Mouse (Mus musculus) heart, postnatal 0 days (tissue): ENCODE data around the gene Fam185a. TPM values are rescaled to one million over a fixed set of nuclear protein-coding genes. Genes with fewer than 3 reads are reported as not detected.

Source experiments
- ATAC-seq: fragments of 200-750 bp; cut with Nextera tagmentation; 2 replicates; pipeline ENCODE4 v1.8.0; 2017; ENCODE audit warnings: low read depth, moderate number of reproducible peaks, moderate library complexity; ENCODE audit not compliant: insufficient read depth
- DNase-seq: peaks from one replicate; pipeline ENCODE4 v3.0.0-alpha.2; 2016; ENCODE audit warnings: low spot score
- H3K27ac ChIP-seq: fragments of 300-500 bp; sonication (generic); 2 replicates; pipeline ENCODE4 v1.5.1; 2014; ENCODE audit warnings: low read depth, mild to moderate bottlenecking
- H3K27me3 ChIP-seq: fragments of 300-500 bp; sonication (generic); 2 replicates; pipeline ENCODE4 v1.6.1; 2014; ENCODE audit warnings: low read length, mixed read lengths; ENCODE audit not compliant: control insufficient read depth, insufficient read depth
- H3K36me3 ChIP-seq: fragments of 300-500 bp; sonication (generic); replicated peaks from 2 replicates; pipeline ENCODE4 v1.6.1; 2014; ENCODE audit warnings: low read length, mixed read lengths; ENCODE audit not compliant: control insufficient read depth, insufficient read depth
- H3K4me1 ChIP-seq: fragments of 300-500 bp; sonication (generic); 2 replicates; pipeline ENCODE4 v1.6.1; 2014; ENCODE audit warnings: antibody characterized with exemption; ENCODE audit not compliant: control insufficient read depth, insufficient read depth
- H3K4me2 ChIP-seq: fragments of 300-500 bp; sonication (generic); 2 replicates; pipeline ENCODE4 v1.6.1; 2014; ENCODE audit warnings: low read depth, mild to moderate bottlenecking, low read length, moderate library complexity
- H3K4me3 ChIP-seq: fragments of 300-500 bp; sonication (generic); 2 replicates; pipeline ENCODE4 v1.5.1; 2014; ENCODE audit warnings: low read depth, low read length
- H3K9ac ChIP-seq: fragments of 300-500 bp; sonication (generic); replicated peaks from 2 replicates; pipeline ENCODE4 v1.6.1; 2014; ENCODE audit warnings: low read depth, low read length, mixed read lengths
- H3K9me3 ChIP-seq: fragments of 300-500 bp; sonication (generic); replicated peaks from 2 replicates; pipeline ENCODE4 v1.6.1; 2016; ENCODE audit warnings: low read length; ENCODE audit not compliant: control insufficient read depth
- CTCF ChIP-seq: IDR thresholded peaks from 2 replicates; pipeline ENCODE4 v1.5.1; 2016; ENCODE audit warnings: antibody characterized with exemption, control low read depth, low read depth
- EP300 ChIP-seq: IDR thresholded peaks from 2 replicates; pipeline ENCODE4 v1.6.1; 2016; ENCODE audit warnings: antibody characterized with exemption, low read depth
- WGBS: fragments of 180-500 bp; shearing (Covaris S2); extraction: QIAGEN DNeasy Blood & Tissue Kit; methylation state at CpG from one replicate; pipeline ENCODE4 v1.1.7; 2014; 5-methylcytosine and 5-hydroxymethylcytosine counted together
- polyA plus RNA-seq: library from polyadenylated mRNA; unstranded; fragments of >200 nt; fragmentation: Nextera tagmentation; extraction: Ambion mirVana; gene quantifications from 2 replicates; pipeline ENCODE4 v1.2.1, GENCODE M21; 2015
- total RNA-seq: library from RNA; depleted of rRNA; stranded (reverse); fragments of >200 nt; gene quantifications from 2 replicates; pipeline ENCODE4 v1.2.3, GENCODE M21; 2014; ENCODE audit warnings: low replicate concordance

Gene Fam185a
- total and polyA plus RNA-seq, 2 experiments from 2014 or later, result 6.9 to 23.4 TPM

GRCm38 (mm10) chr5:21494781-21495180, 70.0 kb downstream of the Fam185a start:
- DNase-seq, result no peak
- WGBS, result 48% methylated on average over 3 of the region's 3 CpGs
- no peak for ATAC-seq
- Histone ChIP-seq H3K36me3 (no peaks in the 10 kb centered on the region), H3K4me3 (no peak overlapping the region), H3K9me3 (no peaks in the 10 kb centered on the region), H3K4me1 (peaks cover 6% of the 10 kb centered on the region), H3K9ac (no peak overlapping the region), H3K27ac (no peak overlapping the region), H3K4me2 (no peak overlapping the region), H3K27me3 (no peaks in the 10 kb centered on the region)
- no peak for TF ChIP-seq CTCF
- TF ChIP-seq EP300, result no peak

GRCm38 (mm10) chr5:21496321-21496720, 71.6 kb downstream of the Fam185a start:
- H3K4me1 ChIP-seq, result peaks cover 6% of the 10 kb centered on the region
- no peak overlapping the region for H3K4me2 ChIP-seq
- TF ChIP-seq CTCF (no peak), EP300 (no peak)
- 61% methylated on average over 6 of the region's 6 CpGs for WGBS
- no peaks in the 10 kb centered on the region for H3K27me3 ChIP-seq
- H3K9me3 ChIP-seq, result no peaks in the 10 kb centered on the region
- H3K4me3 ChIP-seq, result no peak overlapping the region
- no peak overlapping the region for H3K9ac ChIP-seq
- no peak overlapping the region for H3K27ac ChIP-seq
- peak; percentile 8 for DNase-seq
- no peak; the same call in 1 of the 2 replicates for ATAC-seq
- no peaks in the 10 kb centered on the region for H3K36me3 ChIP-seq

- no peak for ATAC-seq
- Histone ChIP-seq H3K4me2 (no peak overlapping the region), H3K27me3 (no peaks in the 10 kb centered on the region), H3K4me3 (no peak overlapping the region), H3K36me3 (no peaks in the 10 kb centered on the region), H3K4me1 (peaks cover 6% of the 10 kb centered on the region), H3K27ac (no peak overlapping the region), H3K9me3 (no peaks in the 10 kb centered on the region), H3K9ac (no peak overlapping the region)
- DNase-seq, result no peak
- no peak for TF ChIP-seq EP300
- TF ChIP-seq CTCF, result no peak
- WGBS, result 39% methylated on average over 3 of the region's 3 CpGs
These were observed 72.1 kb downstream of the Fam185a start for GRCm38 (mm10) chr5:21496881-21497280.

GRCm38 (mm10) chr5:21498490-21498889, 73.7 kb downstream of the Fam185a start:
- H3K9me3 ChIP-seq, result no peaks in the 10 kb centered on the region
- H3K27me3 ChIP-seq, result no peaks in the 10 kb centered on the region
- H3K36me3 ChIP-seq, result no peaks in the 10 kb centered on the region
- H3K4me2 ChIP-seq, result no peak overlapping the region
- no peak overlapping the region for H3K27ac ChIP-seq
- DNase-seq, result no peak
- H3K4me1 ChIP-seq, result peaks cover 6% of the 10 kb centered on the region
- WGBS, result 90% methylated on average over 2 of the region's 2 CpGs
- TF ChIP-seq CTCF, result no peak
- TF ChIP-seq EP300, result no peak
- H3K4me3 ChIP-seq, result no peak overlapping the region
- no peak overlapping the region for H3K9ac ChIP-seq
- no peak for ATAC-seq

- Histone ChIP-seq H3K4me3 (no peak overlapping the region), H3K9ac (no peak overlapping the region), H3K27ac (no peak overlapping the region), H3K4me1 (peaks cover 6% of the 10 kb centered on the region), H3K36me3 (no peaks in the 10 kb centered on the region), H3K27me3 (no peaks in the 10 kb centered on the region), H3K9me3 (no peaks in the 10 kb centered on the region), H3K4me2 (no peak overlapping the region)
- DNase-seq (no peak), ATAC-seq (no peak)
- TF ChIP-seq CTCF, result no peak
- WGBS, result 81% methylated on average over 11 of the region's 11 CpGs
These were observed 74.2 kb downstream of the Fam185a start for GRCm38 (mm10) chr5:21498925-21499324.

GRCm38 (mm10) chr5:21500133-21500532, 75.4 kb downstream of the Fam185a start:
- no peak for DNase-seq
- no peak for TF ChIP-seq CTCF
- TF ChIP-seq EP300, result no peak
- no peaks in the 10 kb centered on the region for H3K27me3 ChIP-seq
- WGBS, result 80% methylated on average over 10 of the region's 10 CpGs
- H3K36me3 ChIP-seq, result no peaks in the 10 kb centered on the region
- H3K9ac ChIP-seq, result no peak overlapping the region
- peaks cover 6% of the 10 kb centered on the region; the same call in 1 of the 2 replicates for H3K4me1 ChIP-seq
- no peaks in the 10 kb centered on the region for H3K9me3 ChIP-seq
- H3K4me2 ChIP-seq, result no peak overlapping the region
- H3K4me3 ChIP-seq, result no peak overlapping the region
- ATAC-seq, result no peak
- no peak overlapping the region for H3K27ac ChIP-seq
